Mouse (Mus musculus) heart, embryonic 13.5 days (tissue): ENCODE results near the gene Sirt7. TPM values are rescaled to one million over a fixed set of nuclear protein-coding genes. Genes with fewer than 3 reads are reported as not detected.
A peak's percentile ranks its signal among the peaks of the same experiment; 100 is the strongest.

Source experiments
- ATAC-seq: fragments of 200-750 bp; cut with Nextera tagmentation; 2 replicates; pipeline ENCODE4 v1.8.0; 2017; ENCODE audit warnings: moderate TSS enrichment; ENCODE audit not compliant: insufficient number of reproducible peaks, low FRiP score, low TSS enrichment; ENCODE audit errors: extremely low read depth
- H3K27ac ChIP-seq: fragments of 300-500 bp; sonication (generic); replicated peaks from 2 replicates; pipeline ENCODE4 v1.5.1; 2015; ENCODE audit warnings: moderate library complexity, mild to moderate bottlenecking, inconsistent platforms
- H3K27me3 ChIP-seq: fragments of 300-500 bp; sonication (generic); replicated peaks from 2 replicates; pipeline ENCODE4 v1.6.1; 2015; ENCODE audit warnings: mild to moderate bottlenecking, inconsistent platforms
- H3K36me3 ChIP-seq: fragments of 300-500 bp; sonication (generic); 2 replicates; pipeline ENCODE4 v1.6.1; 2015; ENCODE audit warnings: mild to moderate bottlenecking, inconsistent platforms
- H3K4me1 ChIP-seq: fragments of 300-500 bp; sonication (generic); 2 replicates; pipeline ENCODE4 v1.6.1; 2015; ENCODE audit warnings: inconsistent platforms
- H3K4me2 ChIP-seq: fragments of 300-500 bp; sonication (generic); 2 replicates; pipeline ENCODE4 v1.6.1; 2015; ENCODE audit warnings: inconsistent platforms, mild to moderate bottlenecking, moderate library complexity
- H3K4me3 ChIP-seq: fragments of 300-500 bp; sonication (generic); 2 replicates; pipeline ENCODE4 v1.5.1; 2015; ENCODE audit warnings: moderate library complexity, mild to moderate bottlenecking, inconsistent platforms
- H3K9ac ChIP-seq: fragments of 300-500 bp; sonication (generic); 2 replicates; pipeline ENCODE4 v1.6.1; 2015; ENCODE audit warnings: inconsistent platforms, mild to moderate bottlenecking, moderate library complexity
- H3K9me3 ChIP-seq: fragments of 300-500 bp; sonication (generic); 2 replicates; pipeline ENCODE4 v1.6.1; 2016; ENCODE audit warnings: inconsistent platforms
- WGBS: fragments of 180-500 bp; shearing (Covaris S2); methylation state at CpG from one replicate; pipeline ENCODE4 v1.1.7; 2015; ENCODE audit warnings: mixed read lengths; 5-methylcytosine and 5-hydroxymethylcytosine counted together
- polyA plus RNA-seq: library from polyadenylated mRNA; unstranded; fragments of >200 nt; fragmentation: Nextera tagmentation; extraction: Ambion mirVana; gene quantifications from 2 replicates; pipeline ENCODE4 v1.2.1, GENCODE M21; 2015

Gene Sirt7
- polyA plus RNA-seq, 1 experiment from 2014 or later = 20.4 TPM

DNA sequence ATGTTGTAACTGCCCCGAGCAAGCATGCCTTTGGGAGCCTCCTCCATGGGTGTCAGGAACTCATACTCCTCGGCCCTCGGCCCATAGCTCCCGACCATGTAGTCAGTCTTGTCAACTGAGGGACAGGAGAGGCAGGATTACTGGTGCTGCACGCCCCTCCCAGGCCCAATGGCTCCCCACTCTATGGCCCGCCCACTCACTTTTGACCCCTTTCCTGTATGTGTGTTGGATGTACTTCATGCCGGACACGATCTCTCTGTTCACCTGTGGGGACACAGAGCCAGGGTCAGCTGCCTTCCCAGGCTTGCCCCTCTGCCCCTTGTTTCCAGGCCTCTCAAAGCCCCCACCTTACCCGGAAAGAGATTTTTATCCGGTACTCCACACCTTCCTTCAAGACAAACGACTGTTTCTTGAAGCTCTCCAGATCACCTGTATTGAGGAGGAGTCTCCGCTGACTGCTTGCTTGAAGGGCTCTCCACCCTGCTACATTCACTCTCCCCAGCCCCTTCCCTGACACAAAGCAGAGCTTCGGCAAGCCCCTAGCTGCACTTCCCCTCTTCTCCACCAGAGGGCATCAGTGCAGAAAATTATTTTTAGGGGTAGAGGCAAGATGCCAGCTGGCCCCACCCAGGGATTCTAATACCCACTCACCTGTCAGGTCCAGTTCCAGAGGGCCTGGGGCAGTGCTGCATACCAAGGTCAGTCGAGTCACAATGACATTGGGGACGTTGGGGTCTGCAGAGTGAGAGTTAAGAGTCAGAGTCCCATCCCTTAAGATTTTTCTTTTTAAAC is 45.5 kb downstream of the Sirt7 start:
- ATAC-seq = no peak
- 44% methylated on average over 15 of the region's 15 CpGs for WGBS

DNA sequence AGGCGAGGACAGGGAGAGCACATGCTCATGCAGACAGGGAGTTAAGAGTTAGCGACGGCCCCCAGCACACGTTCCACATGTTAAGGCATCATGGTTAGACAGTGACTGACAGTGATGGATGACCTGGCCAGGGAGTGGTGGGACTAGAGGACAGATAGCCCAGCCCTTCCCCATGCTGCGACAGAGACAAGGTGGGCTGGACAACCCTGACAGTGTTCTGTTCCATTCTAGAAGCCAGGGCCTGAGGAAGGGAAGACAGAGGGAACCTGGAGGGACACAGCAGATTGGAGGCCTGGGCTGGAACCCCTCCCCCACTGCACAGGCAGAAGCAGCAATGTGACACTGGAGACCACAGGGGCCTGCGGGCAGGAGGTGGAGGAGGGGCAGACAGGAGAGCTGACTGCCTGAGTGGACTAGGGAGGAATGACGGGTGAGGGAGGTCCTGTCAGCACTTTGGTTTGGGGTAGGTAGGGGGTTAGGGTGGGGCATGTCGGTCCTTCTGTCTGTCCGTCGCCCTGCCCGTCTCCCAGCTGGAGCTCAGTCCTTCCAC is 46.3 kb downstream of the Sirt7 start:
- H3K4me3 ChIP-seq = peak overlapping the region; percentile 96; the same call in 1 of the 2 replicates
- H3K4me1 ChIP-seq = peaks cover 44% of the 10 kb centered on the region
- H3K27ac ChIP-seq = no peak overlapping the region
- no peaks in the 10 kb centered on the region for H3K27me3 ChIP-seq
- H3K4me2 ChIP-seq = no peak overlapping the region
- H3K36me3 ChIP-seq = peaks cover 47% of the 10 kb centered on the region
- WGBS = 64% methylated on average over 11 of the region's 11 CpGs
- no peak for ATAC-seq
- H3K9me3 ChIP-seq = peaks cover 1% of the 10 kb centered on the region; the same call in 1 of the 2 replicates
- H3K9ac ChIP-seq = peak overlapping the region; percentile 98

More for the DNA sequence above, 45.5 kb downstream of the Sirt7 start:
- peaks cover 5% of the 10 kb centered on the region for H3K9me3 ChIP-seq
- H3K4me1 ChIP-seq = peaks cover 36% of the 10 kb centered on the region
- peak overlapping the region; percentile 88 for H3K4me2 ChIP-seq
- peaks cover 55% of the 10 kb centered on the region for H3K36me3 ChIP-seq
- H3K27ac ChIP-seq = peak overlapping the region; percentile 94
- H3K4me3 ChIP-seq = peak overlapping the region; percentile 96
- no peaks in the 10 kb centered on the region for H3K27me3 ChIP-seq
- peak overlapping the region; percentile 98 for H3K9ac ChIP-seq

- Histone ChIP-seq H3K4me1 (peaks cover 45% of the 10 kb centered on the region), H3K4me2 (no peak overlapping the region), H3K4me3 (no peak overlapping the region), H3K9ac (peak overlapping the region; percentile 98), H3K9me3 (no peaks in the 10 kb centered on the region), H3K27me3 (no peaks in the 10 kb centered on the region), H3K36me3 (peaks cover 42% of the 10 kb centered on the region), H3K27ac (no peak overlapping the region)
- ATAC-seq = no peak
- WGBS = 80% methylated on average over 10 of the region's 10 CpGs
Observed at GRCm38 (mm10) chr11:120578024-120578693, 46.9 kb downstream of the Sirt7 start.

DNA sequence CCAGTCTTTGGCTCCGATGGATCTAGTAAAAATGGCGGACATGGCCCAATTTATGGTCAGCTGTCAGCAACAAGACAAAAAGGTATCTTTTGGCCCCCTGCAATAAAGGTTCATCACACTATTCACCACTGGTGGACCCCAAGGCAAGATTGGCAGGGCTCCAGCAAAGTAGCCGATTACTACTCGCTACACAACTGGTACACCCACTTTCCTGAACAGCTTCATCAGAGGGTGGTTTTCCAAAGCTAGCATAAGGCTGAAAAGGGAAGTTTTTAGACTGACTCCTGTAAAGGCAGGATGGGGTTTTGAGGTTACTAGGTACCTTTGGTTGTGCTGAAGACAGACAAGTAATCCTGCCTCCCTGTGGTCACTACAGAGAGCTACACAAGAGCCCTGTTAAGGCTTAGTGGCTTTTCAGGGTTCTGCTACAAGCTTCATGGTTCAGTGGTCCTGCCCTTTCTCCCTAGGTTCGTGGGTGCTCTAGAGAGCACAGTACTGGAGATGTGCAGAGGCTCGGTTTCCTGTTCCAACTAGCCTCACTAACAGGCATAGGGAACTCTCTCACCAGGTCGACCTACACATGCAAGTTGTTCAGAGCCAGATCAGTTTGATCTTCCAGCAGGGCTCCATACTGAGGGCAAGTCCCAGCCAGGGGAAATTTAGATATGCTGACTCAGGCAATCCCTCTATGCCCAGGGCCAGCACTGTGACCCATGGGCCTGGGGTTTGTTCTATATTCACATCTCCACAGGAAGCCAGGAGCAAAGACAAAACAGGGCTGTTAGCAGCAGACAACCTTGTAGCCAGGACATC is 47.6 kb downstream of the Sirt7 start:
- Histone ChIP-seq H3K27ac (no peak overlapping the region), H3K4me2 (no peak overlapping the region), H3K4me3 (no peak overlapping the region), H3K9me3 (no peaks in the 10 kb centered on the region), H3K27me3 (no peaks in the 10 kb centered on the region), H3K36me3 (peaks cover 38% of the 10 kb centered on the region), H3K4me1 (peaks cover 43% of the 10 kb centered on the region), H3K9ac (no peak overlapping the region)
- 86% methylated on average over 7 of the region's 7 CpGs for WGBS
- ATAC-seq = no peak

GRCm38 (mm10) chr11:120576365-120576981 is 48.6 kb downstream of the Sirt7 start:
- Histone ChIP-seq H3K4me3 (no peak overlapping the region), H3K9ac (0 out of 2 replicates have a peak overlapping the region, but pooled peaks have one; percentile 24), H3K36me3 (peaks cover 38% of the 10 kb centered on the region), H3K4me2 (no peak overlapping the region), H3K4me1 (peaks cover 42% of the 10 kb centered on the region), H3K9me3 (no peaks in the 10 kb centered on the region), H3K27ac (no peak overlapping the region), H3K27me3 (no peaks in the 10 kb centered on the region)
- WGBS = 77% methylated on average over 3 of the region's 3 CpGs
- ATAC-seq = no peak

DNA sequence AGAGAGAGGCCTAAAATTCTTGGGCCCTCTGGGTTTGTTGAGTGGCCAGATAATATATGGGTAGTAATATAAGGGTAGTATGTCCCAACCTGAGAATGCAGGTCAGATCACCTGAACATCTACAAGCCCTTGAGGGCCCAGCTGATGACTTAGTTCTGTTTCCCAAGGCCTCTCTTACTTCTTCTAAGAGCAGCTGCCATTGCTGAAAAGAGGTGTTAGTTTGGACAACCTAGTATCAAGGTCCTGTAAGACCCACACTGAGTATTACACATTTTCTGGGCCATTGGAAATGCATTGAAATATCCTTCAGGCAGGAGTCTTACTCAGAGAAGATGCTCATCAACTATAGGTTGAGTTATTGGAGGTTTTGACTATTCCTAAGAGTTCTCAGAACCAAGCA is 49.1 kb downstream of the Sirt7 start:
- ATAC-seq = no peak
- Histone ChIP-seq H3K36me3 (peaks cover 44% of the 10 kb centered on the region), H3K4me3 (no peak overlapping the region), H3K27ac (no peak overlapping the region), H3K4me1 (peaks cover 47% of the 10 kb centered on the region), H3K4me2 (no peak overlapping the region), H3K9me3 (no peaks in the 10 kb centered on the region), H3K9ac (no peak overlapping the region), H3K27me3 (no peaks in the 10 kb centered on the region)

- H3K27me3 ChIP-seq = no peaks in the 10 kb centered on the region
- H3K27ac ChIP-seq = 0 out of 2 replicates have a peak overlapping the region, but pooled peaks have one; percentile 8
- no peaks in the 10 kb centered on the region for H3K9me3 ChIP-seq
- 75% methylated on average over 2 of the region's 2 CpGs for WGBS
- H3K4me2 ChIP-seq = peak overlapping the region; percentile 90; the same call in 1 of the 2 replicates
- H3K4me1 ChIP-seq = peaks cover 48% of the 10 kb centered on the region
- peaks cover 51% of the 10 kb centered on the region for H3K36me3 ChIP-seq
- peak overlapping the region; percentile 95; the same call in 1 of the 2 replicates for H3K9ac ChIP-seq
- 0 out of 2 replicates have a peak overlapping the region, but pooled peaks have one; percentile 94 for H3K4me3 ChIP-seq
- no peak for ATAC-seq
Observed at GRCm38 (mm10) chr11:120575046-120575445, 50.0 kb downstream of the Sirt7 start.

DNA sequence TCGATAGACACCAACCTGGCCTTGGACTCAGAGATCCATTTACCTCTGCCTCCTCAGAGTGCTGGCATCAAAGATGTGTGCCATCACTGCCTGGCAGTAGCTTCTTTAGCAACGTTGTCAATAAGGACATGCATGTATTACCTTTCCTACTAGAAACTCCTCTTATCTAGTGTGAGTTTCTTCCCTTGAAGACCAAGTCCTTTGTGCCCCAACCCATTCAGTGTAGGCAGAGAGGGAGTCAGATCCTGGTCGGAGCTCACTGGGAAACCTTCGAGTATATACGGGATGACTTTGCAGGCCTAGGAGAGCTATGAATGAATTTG is 50.8 kb downstream of the Sirt7 start:
- no peak for ATAC-seq
- Histone ChIP-seq H3K36me3 (peaks cover 51% of the 10 kb centered on the region), H3K27ac (peak overlapping the region; percentile 58), H3K4me2 (peak overlapping the region; percentile 90), H3K9ac (peak overlapping the region; percentile 95), H3K4me3 (peak overlapping the region; percentile 94), H3K4me1 (peaks cover 40% of the 10 kb centered on the region), H3K9me3 (no peaks in the 10 kb centered on the region), H3K27me3 (no peaks in the 10 kb centered on the region)
- WGBS = 33% methylated on average over 5 of the region's 5 CpGs

GRCm38 (mm10) chr11:120573585-120574277 is 51.3 kb downstream of the Sirt7 start:
- Histone ChIP-seq H3K4me1 (peaks cover 35% of the 10 kb centered on the region), H3K4me2 (peak overlapping the region; percentile 90), H3K4me3 (peak overlapping the region; percentile 94), H3K27ac (peak overlapping the region; percentile 97), H3K27me3 (no peaks in the 10 kb centered on the region), H3K9me3 (no peaks in the 10 kb centered on the region), H3K9ac (peak overlapping the region; percentile 95), H3K36me3 (peaks cover 51% of the 10 kb centered on the region)
- no peak for ATAC-seq
- WGBS = under 1% methylated on average over 23 of the region's 23 CpGs
